Mouse (Mus musculus) myocyte (in vitro differentiated cells): ENCODE data around the gene Tmem220. TPM values are rescaled to one million over a fixed set of nuclear protein-coding genes. Genes with fewer than 3 reads are reported as not detected.

Experiments
- H3K27me3 ChIP-seq: one replicate; pipeline ENCODE4 v1.6.1; 2011; ENCODE audit not compliant: control insufficient read depth, insufficient read depth, insufficient read length
- H3K36me3 ChIP-seq: one replicate; pipeline ENCODE4 v1.6.1; 2011; ENCODE audit not compliant: control insufficient read depth, insufficient read depth
- H3K4me2 ChIP-seq: one replicate; pipeline ENCODE4 v1.6.1; 2011; ENCODE audit warnings: low read depth, control low read depth
- H3K4me3 ChIP-seq: one replicate; pipeline ENCODE4 v1.5.1; 2011; ENCODE audit warnings: mild to moderate bottlenecking, control low read depth, moderate library complexity
- H3K79me2 ChIP-seq: one replicate; pipeline ENCODE4 v1.6.1; 2011; ENCODE audit not compliant: control insufficient read depth, insufficient read depth
- H3ac ChIP-seq: one replicate; pipeline ENCODE4 v1.6.1; 2011; ENCODE audit not compliant: control insufficient read depth, insufficient read length
- CEBPB ChIP-seq: IDR thresholded peaks from 2 replicates; pipeline ENCODE4 v1.6.1; 2011; ENCODE audit warnings: mild to moderate bottlenecking, moderate library complexity; ENCODE audit not compliant: poor library complexity, insufficient read depth, severe bottlenecking
- E2F4 ChIP-seq: IDR thresholded peaks from one replicate; pipeline ENCODE4 v1.6.1; 2011; ENCODE audit warnings: mild to moderate bottlenecking, control low read depth, moderate library complexity; ENCODE audit not compliant: insufficient read depth
- MAX ChIP-seq: IDR thresholded peaks from one replicate; pipeline ENCODE4 v1.6.1; 2011; ENCODE audit warnings: low read depth, mild to moderate bottlenecking, control low read depth
- MYOD1 ChIP-seq, 3 experiments: IDR thresholded peaks; one replicate each; pipeline ENCODE4 v1.6.1; 2011; ENCODE audit warnings: control low read depth in 2 of 3, low read depth in 2 of 3, mild to moderate bottlenecking in 2 of 3, moderate library complexity in 1 of 3; ENCODE audit not compliant: insufficient read length in 2 of 3, control insufficient read depth in 1 of 3
- MYOG ChIP-seq, 3 experiments: IDR thresholded peaks; one replicate each; pipeline ENCODE4 v1.6.1; 2011; ENCODE audit warnings: control low read depth in 2 of 3, low read depth in 2 of 3, mild to moderate bottlenecking in 2 of 3; ENCODE audit not compliant: insufficient read length in 2 of 3, control insufficient read depth in 1 of 3, insufficient read depth in 1 of 3
- POLR2A ChIP-seq: IDR thresholded peaks from one replicate; pipeline ENCODE4 v1.6.1; 2011; ENCODE audit warnings: low read depth, mild to moderate bottlenecking, control low read depth, moderate library complexity; ENCODE audit not compliant: insufficient read length
- POLR2AphosphoS2 ChIP-seq: IDR thresholded peaks from one replicate; pipeline ENCODE4 v1.6.1; 2011; ENCODE audit warnings: low read depth, control low read depth; ENCODE audit not compliant: insufficient read length
- REST ChIP-seq: IDR thresholded peaks from one replicate; pipeline ENCODE4 v1.6.1; 2011; ENCODE audit warnings: mild to moderate bottlenecking, control low read depth, moderate library complexity; ENCODE audit not compliant: insufficient read depth, insufficient read length
- SRF ChIP-seq: IDR thresholded peaks from one replicate; pipeline ENCODE4 v1.6.1; 2011; ENCODE audit warnings: low read depth; ENCODE audit not compliant: control insufficient read depth, insufficient read length
- TCF12 ChIP-seq: IDR thresholded peaks from one replicate; pipeline ENCODE4 v1.6.1; 2011; ENCODE audit warnings: mild to moderate bottlenecking, control low read depth; ENCODE audit not compliant: poor library complexity, insufficient read depth, severe bottlenecking
- TCF3 ChIP-seq: IDR thresholded peaks from one replicate; pipeline ENCODE4 v1.6.1; 2011; ENCODE audit warnings: low read depth, control low read depth; ENCODE audit not compliant: insufficient read length
- USF1 ChIP-seq: IDR thresholded peaks from one replicate; pipeline ENCODE4 v1.6.1; 2011; ENCODE audit warnings: low read depth, mild to moderate bottlenecking, control low read depth, moderate library complexity
- polyA plus RNA-seq: library from polyadenylated mRNA; unstranded; fragments of >200 nt; fragmentation: generic; extraction: Trizol; gene quantifications from one replicate; pipeline ENCODE4 v1.2.1, GENCODE M21; 2012; ENCODE audit warnings: missing spikeins

Gene Tmem220
- polyA plus RNA-seq, 1 experiment: 0.70 TPM

GRCm38 (mm10) chr11:67031603-67031915 lies 6.6 kb downstream of the Tmem220 start:
- H3K79me2 ChIP-seq: no peaks in the 10 kb centered on the region
- no peaks in the 10 kb centered on the region for H3K27me3 ChIP-seq
- no peak overlapping the region for H3K4me3 ChIP-seq
- peaks cover under 1% of the 10 kb centered on the region for H3K36me3 ChIP-seq
- no peak overlapping the region for H3K4me2 ChIP-seq
- TF ChIP-seq MYOD1 (IDR thresholded peaks at IDR 0.05; ENCODE audit: control insufficient read depth in 1 of 3, insufficient read length in 2 of 3, low read depth in 2 of 3) (no peak), MYOG (IDR thresholded peaks at IDR 0.05; ENCODE audit: control insufficient read depth in 1 of 3, insufficient read depth in 1 of 3, insufficient read length in 2 of 3, low read depth in 2 of 3) (no peak), USF1 (no peak), TCF3 (no peak)
- no peak overlapping the region for H3ac ChIP-seq

- peaks cover 19% of the 10 kb centered on the region for H3K36me3 ChIP-seq
- H3K4me3 ChIP-seq: no peak overlapping the region
- no peaks in the 10 kb centered on the region for H3K27me3 ChIP-seq
- TF ChIP-seq TCF12 (no peak), POLR2A (no peak), TCF3 (no peak), E2F4 (no peak), MAX (no peak)
- no peak overlapping the region for H3K4me2 ChIP-seq
- no peaks in the 10 kb centered on the region for H3K79me2 ChIP-seq
- no peak overlapping the region for H3ac ChIP-seq
Measured at GRCm38 (mm10) chr11:67034775-67035485, 10.0 kb downstream of the Tmem220 start.

GRCm38 (mm10) chr11:67036229-67036628 lies 11.3 kb downstream of the Tmem220 start:
- Histone ChIP-seq H3K36me3 (peaks cover 32% of the 10 kb centered on the region), H3ac (no peak overlapping the region), H3K27me3 (no peaks in the 10 kb centered on the region), H3K4me2 (no peak overlapping the region), H3K4me3 (no peak overlapping the region), H3K79me2 (no peaks in the 10 kb centered on the region)
- no peak for TF ChIP-seq SRF
- no peak for TF ChIP-seq E2F4
- no peak for TF ChIP-seq MAX
- no peak for TF ChIP-seq POLR2AphosphoS2
- TF ChIP-seq TCF12: no peak
- TF ChIP-seq POLR2A: no peak
- TF ChIP-seq MYOG (IDR thresholded peaks at IDR 0.05; ENCODE audit: control insufficient read depth in 1 of 3, insufficient read depth in 1 of 3, insufficient read length in 2 of 3, low read depth in 2 of 3): no peak
- no peak for TF ChIP-seq MYOD1 (IDR thresholded peaks at IDR 0.05; ENCODE audit: control insufficient read depth in 1 of 3, insufficient read length in 2 of 3, low read depth in 2 of 3)
- TF ChIP-seq CEBPB: no peak
- no peak for TF ChIP-seq USF1
- TF ChIP-seq TCF3: no peak
- TF ChIP-seq REST: no peak

- Histone ChIP-seq H3K79me2 (no peaks in the 10 kb centered on the region), H3K4me2 (no peak overlapping the region), H3K27me3 (no peaks in the 10 kb centered on the region), H3K36me3 (peaks cover 39% of the 10 kb centered on the region), H3K4me3 (no peak overlapping the region), H3ac (no peak overlapping the region)
- TF ChIP-seq TCF3 (no peak), TCF12 (no peak), MAX (no peak), MYOG (IDR thresholded peaks at IDR 0.05; ENCODE audit: control insufficient read depth in 1 of 3, insufficient read depth in 1 of 3, insufficient read length in 2 of 3, low read depth in 2 of 3) (no peak), POLR2A (no peak), CEBPB (no peak), POLR2AphosphoS2 (no peak), REST (no peak), MYOD1 (IDR thresholded peaks at IDR 0.05; ENCODE audit: control insufficient read depth in 1 of 3, insufficient read length in 2 of 3, low read depth in 2 of 3) (no peak)
Measured at GRCm38 (mm10) chr11:67036892-67037291, 11.9 kb downstream of the Tmem220 start.

- Histone ChIP-seq H3K36me3 (peaks cover 44% of the 10 kb centered on the region), H3K27me3 (no peaks in the 10 kb centered on the region), H3ac (no peak overlapping the region), H3K79me2 (no peaks in the 10 kb centered on the region), H3K4me3 (no peak overlapping the region), H3K4me2 (no peak overlapping the region)
- TF ChIP-seq TCF3 (no peak), CEBPB (no peak), USF1 (no peak), SRF (no peak), E2F4 (no peak), MAX (no peak), MYOG (IDR thresholded peaks at IDR 0.05; ENCODE audit: control insufficient read depth in 1 of 3, insufficient read depth in 1 of 3, insufficient read length in 2 of 3, low read depth in 2 of 3) (no peak), POLR2A (no peak), TCF12 (no peak), POLR2AphosphoS2 (no peak)
Measured at GRCm38 (mm10) chr11:67039799-67040198, 14.8 kb downstream of the Tmem220 start.
